Mouse (Mus musculus): ENCODE measurements around the gene Emc4. TPM values are rescaled to one million over a fixed set of nuclear protein-coding genes. Genes with fewer than 3 reads are reported as not detected.

Gene Emc4
- polyA plus RNA-seq, 1 experiment from 2014 or later, result 124 TPM

DNA sequence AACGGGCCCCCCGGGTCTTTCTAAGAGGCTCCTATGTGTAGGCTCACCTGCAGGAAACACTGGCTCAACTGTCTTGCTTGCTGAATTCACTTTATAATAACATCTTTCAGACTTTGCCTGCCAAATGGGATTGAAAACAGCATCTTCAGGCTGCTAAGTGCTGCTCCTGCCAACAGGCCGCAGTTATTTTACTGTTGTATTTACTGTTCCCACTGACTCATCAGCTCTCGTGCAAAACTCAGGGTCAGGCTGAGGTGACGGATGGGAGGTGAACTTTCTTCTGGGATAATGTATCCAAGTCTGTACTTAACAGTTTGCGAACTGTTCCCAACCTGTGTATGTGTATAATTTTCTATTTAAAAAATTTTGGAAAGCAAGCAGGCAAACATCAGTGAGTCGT is 48.9 kb downstream of the Emc4 start:
- WGBS, result 84% methylated on average over 7 of the region's 7 CpGs
- H3K27me3 ChIP-seq (ENCODE audit: control insufficient read depth, insufficient read depth, low read length), result no peaks in the 10 kb centered on the region
- no peak overlapping the region for H3K9ac ChIP-seq (ENCODE audit: low read length)
- no peaks in the 10 kb centered on the region for H3K36me3 ChIP-seq (ENCODE audit: control insufficient read depth, insufficient read depth, low read length)
- DNase-seq (ENCODE audit: low spot score) (no peak), ATAC-seq (ENCODE audit: insufficient read depth, low FRiP score, low TSS enrichment) (no peak)
- H3K9me3 ChIP-seq (ENCODE audit: control insufficient read depth, low read length), result no peaks in the 10 kb centered on the region
- no peak overlapping the region for H3K27ac ChIP-seq (ENCODE audit: low read depth, low read length)
- no peak overlapping the region for H3K4me2 ChIP-seq (ENCODE audit: low read depth)
- no peak overlapping the region for H3K4me3 ChIP-seq (ENCODE audit: low read depth, low read length)
- H3K4me1 ChIP-seq (ENCODE audit: control insufficient read depth, insufficient read depth, low read length), result no peaks in the 10 kb centered on the region

DNA sequence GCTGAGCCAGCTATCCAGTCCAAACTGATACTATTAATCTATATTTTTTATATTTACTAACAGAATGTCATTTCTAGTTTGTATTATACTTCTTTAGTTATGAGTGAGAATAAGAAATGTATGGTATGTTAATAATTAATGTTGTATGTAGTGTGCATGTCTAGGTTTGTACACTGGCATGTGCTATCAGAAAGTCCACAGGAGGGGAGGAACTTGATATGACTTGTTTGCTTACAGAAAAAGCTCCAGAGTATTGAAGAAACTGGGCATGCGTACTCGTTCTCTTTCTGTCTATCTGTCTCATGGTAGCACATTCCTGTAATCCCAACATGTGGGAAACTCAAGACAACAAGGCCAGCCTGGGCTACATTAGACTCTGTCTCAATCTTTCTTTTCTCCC is 49.6 kb downstream of the Emc4 start:
- ATAC-seq (ENCODE audit: insufficient read depth, low FRiP score, low TSS enrichment) (no peak), DNase-seq (ENCODE audit: low spot score) (no peak)
- H3K36me3 ChIP-seq (ENCODE audit: control insufficient read depth, insufficient read depth, low read length), result no peaks in the 10 kb centered on the region
- 93% methylated on average over 2 of the region's 2 CpGs for WGBS
- H3K4me1 ChIP-seq (ENCODE audit: control insufficient read depth, insufficient read depth, low read length), result no peaks in the 10 kb centered on the region
- H3K9me3 ChIP-seq (ENCODE audit: control insufficient read depth, low read length), result no peaks in the 10 kb centered on the region
- H3K9ac ChIP-seq (ENCODE audit: low read length), result no peak overlapping the region
- no peaks in the 10 kb centered on the region for H3K27me3 ChIP-seq (ENCODE audit: control insufficient read depth, insufficient read depth, low read length)
- no peak overlapping the region for H3K4me3 ChIP-seq (ENCODE audit: low read depth, low read length)
- H3K27ac ChIP-seq (ENCODE audit: low read depth, low read length), result no peak overlapping the region
- no peak overlapping the region for H3K4me2 ChIP-seq (ENCODE audit: low read depth)

DNA sequence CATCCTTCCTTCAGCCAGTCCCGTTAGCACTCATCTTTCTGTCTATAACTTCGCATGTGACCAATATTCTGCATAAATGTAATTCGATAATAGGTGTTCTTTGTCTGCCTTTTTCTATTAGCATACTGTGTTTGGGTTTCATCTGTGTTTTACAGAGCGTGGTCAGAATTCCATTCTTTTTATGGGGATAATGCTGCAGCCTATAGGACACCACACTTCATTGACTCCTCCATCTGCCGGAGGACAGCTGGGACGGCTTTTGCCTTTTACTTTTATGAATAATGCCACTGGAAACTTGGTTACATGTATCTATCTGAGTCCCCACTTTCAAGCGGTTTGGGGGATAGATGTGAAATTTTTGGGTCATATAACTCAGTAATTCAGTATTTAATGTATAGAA is 52.2 kb downstream of the Emc4 start:
- H3K9me3 ChIP-seq (ENCODE audit: control insufficient read depth, low read length), result no peaks in the 10 kb centered on the region
- H3K36me3 ChIP-seq (ENCODE audit: control insufficient read depth, insufficient read depth, low read length), result no peaks in the 10 kb centered on the region
- H3K4me1 ChIP-seq (ENCODE audit: control insufficient read depth, insufficient read depth, low read length), result no peaks in the 10 kb centered on the region
- no peak for ATAC-seq (ENCODE audit: insufficient read depth, low FRiP score, low TSS enrichment)
- WGBS, result 89% methylated on average over 7 of the region's 7 CpGs
- H3K27ac ChIP-seq (ENCODE audit: low read depth, low read length), result no peak overlapping the region
- H3K4me3 ChIP-seq (ENCODE audit: low read depth, low read length), result no peak overlapping the region
- no peak overlapping the region for H3K4me2 ChIP-seq (ENCODE audit: low read depth)
- no peak overlapping the region for H3K9ac ChIP-seq (ENCODE audit: low read length)
- no peak for DNase-seq (ENCODE audit: low spot score)
- no peaks in the 10 kb centered on the region for H3K27me3 ChIP-seq (ENCODE audit: control insufficient read depth, insufficient read depth, low read length)

Other genes starting within 250 kb of the Emc4 start
- not detected in 2 replicates for gene Olfr1316, start 233.1 kb downstream of the Emc4 start, polyA plus RNA-seq (2014; fragmentation: Nextera tagmentation; extraction: Ambion mirVana)
- not detected in 2 replicates for gene Olfr1317, start 227.7 kb downstream of the Emc4 start, polyA plus RNA-seq (2014; fragmentation: Nextera tagmentation; extraction: Ambion mirVana)
- not detected in 2 replicates for gene Olfr1318, start 213.8 kb downstream of the Emc4 start, polyA plus RNA-seq (2014; fragmentation: Nextera tagmentation; extraction: Ambion mirVana)
- gene Lpcat4, start 128.6 kb downstream of the Emc4 start, polyA plus RNA-seq (2014; fragmentation: Nextera tagmentation; extraction: Ambion mirVana), result 9.7 and 12.8 TPM in 2 replicates
- not detected in 2 replicates for gene Nutm1, start 108.7 kb downstream of the Emc4 start, polyA plus RNA-seq (2014; fragmentation: Nextera tagmentation; extraction: Ambion mirVana)
- gene Nop10, start 106.1 kb downstream of the Emc4 start, polyA plus RNA-seq (2014; fragmentation: Nextera tagmentation; extraction: Ambion mirVana), result 167 and 171 TPM in 2 replicates
- 15.3 and 15.4 TPM in 2 replicates for gene Slc12a6, start 102.2 kb downstream of the Emc4 start, polyA plus RNA-seq (2014; fragmentation: Nextera tagmentation; extraction: Ambion mirVana)
- not detected in 2 replicates for gene Gm21985, start 101.7 kb downstream of the Emc4 start, polyA plus RNA-seq (2014; fragmentation: Nextera tagmentation; extraction: Ambion mirVana)
- gene Katnbl1, start 11.2 kb upstream of the Emc4 start, polyA plus RNA-seq (2014; fragmentation: Nextera tagmentation; extraction: Ambion mirVana), result 54.6 and 55.2 TPM in 2 replicates
- 11.1 and 11.6 TPM in 2 replicates for gene Emc7, start 87.0 kb upstream of the Emc4 start, polyA plus RNA-seq (2014; fragmentation: Nextera tagmentation; extraction: Ambion mirVana)
- gene Chrm5, start 112.7 kb upstream of the Emc4 start, polyA plus RNA-seq (2014; fragmentation: Nextera tagmentation; extraction: Ambion mirVana), result not detected in 2 replicates
- 7.7 and 7.8 TPM in 2 replicates for gene Aven, start 124.9 kb upstream of the Emc4 start, polyA plus RNA-seq (2014; fragmentation: Nextera tagmentation; extraction: Ambion mirVana)